Mouse (Mus musculus) hindbrain, postnatal 0 days (tissue): Measurements from ENCODE around the gene Gtf2h3. TPM values are rescaled to one million over a fixed set of nuclear protein-coding genes. Genes with fewer than 3 reads are reported as not detected.
"Not testable (repeated sequence)": the region's sequence is repeated elsewhere in the genome, so short reads cannot be mapped to it uniquely, and the experiment has no call there.

ENCODE experiments used
- ATAC-seq: fragments of 200-750 bp; cut with Nextera tagmentation; 2 replicates; pipeline ENCODE4 v1.8.0; 2017; ENCODE audit warnings: mild to moderate bottlenecking, moderate TSS enrichment, moderate library complexity
- DNase-seq: peaks from one replicate; pipeline ENCODE4 v3.0.0-alpha.2; 2015; ENCODE audit warnings: low spot score
- H3K27ac ChIP-seq: fragments of 300-500 bp; sonication (generic); 2 replicates; pipeline ENCODE4 v1.5.1; 2014; ENCODE audit warnings: mild to moderate bottlenecking
- H3K27me3 ChIP-seq: fragments of 300-500 bp; sonication (generic); 2 replicates; pipeline ENCODE4 v1.6.1; 2014; ENCODE audit warnings: low read length, mixed read lengths; ENCODE audit not compliant: insufficient read depth
- H3K36me3 ChIP-seq: fragments of 300-500 bp; sonication (generic); 2 replicates; pipeline ENCODE4 v1.6.1; 2014; ENCODE audit warnings: low read length, mixed read lengths; ENCODE audit not compliant: insufficient read depth
- H3K4me1 ChIP-seq: fragments of 300-500 bp; sonication (generic); 2 replicates; pipeline ENCODE4 v1.6.1; 2014; ENCODE audit warnings: antibody characterized with exemption, low read length, mixed read lengths; ENCODE audit not compliant: insufficient read depth
- H3K4me2 ChIP-seq: fragments of 300-500 bp; sonication (generic); 2 replicates; pipeline ENCODE4 v1.6.1; 2014; ENCODE audit warnings: low read depth, mild to moderate bottlenecking, low read length, moderate library complexity, mixed read lengths
- H3K4me3 ChIP-seq: fragments of 300-500 bp; sonication (generic); 2 replicates; pipeline ENCODE4 v1.5.1; 2014; ENCODE audit warnings: low read length
- H3K9ac ChIP-seq: fragments of 300-500 bp; sonication (generic); replicated peaks from 2 replicates; pipeline ENCODE4 v1.6.1; 2014; ENCODE audit warnings: mild to moderate bottlenecking, low read length, moderate library complexity, mixed read lengths
- H3K9me3 ChIP-seq: fragments of 300-500 bp; sonication (generic); 2 replicates; pipeline ENCODE4 v1.6.1; 2016; ENCODE audit warnings: low read length, mixed read lengths
- CTCF ChIP-seq: IDR thresholded peaks from 2 replicates; pipeline ENCODE4 v1.5.1; 2016; ENCODE audit warnings: antibody characterized with exemption, control low read depth, low read depth
- WGBS: fragments of 180-500 bp; shearing (Covaris S2); extraction: QIAGEN DNeasy Blood & Tissue Kit; methylation state at CpG from one replicate; pipeline ENCODE4 v1.1.7; 2014; 5-methylcytosine and 5-hydroxymethylcytosine counted together
- polyA plus RNA-seq: library from polyadenylated mRNA; unstranded; fragments of >200 nt; fragmentation: Nextera tagmentation; extraction: Ambion mirVana; gene quantifications from 2 replicates; pipeline ENCODE4 v1.2.1, GENCODE M21; 2015
- total RNA-seq: library from RNA; depleted of rRNA; stranded (reverse); fragments of >200 nt; gene quantifications from 2 replicates; pipeline ENCODE4 v1.2.3, GENCODE M21; 2014

The Gtf2h3 gene
- total and polyA plus RNA-seq, 2 experiments from 2014 or later = 26.7 to 27.5 TPM

DNA sequence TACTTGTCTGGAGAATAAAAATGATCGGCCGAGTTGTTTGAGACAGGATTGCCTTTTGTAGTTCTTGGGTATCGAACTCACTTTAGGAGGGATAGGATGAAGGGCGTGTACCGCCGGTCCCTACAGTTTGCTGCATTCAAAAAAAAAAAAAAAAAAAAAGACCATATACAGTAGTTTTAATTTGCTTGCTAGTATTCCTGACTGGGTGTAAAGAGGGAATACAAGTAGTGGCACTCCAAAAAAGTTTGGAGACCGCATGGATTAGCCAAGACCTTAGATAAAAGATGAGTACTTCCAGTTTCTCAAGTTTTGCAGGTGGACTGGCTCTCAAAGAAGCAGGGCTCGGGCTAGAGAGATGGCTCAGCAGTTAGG lies 37.4 kb upstream of the Gtf2h3 start:
- WGBS = 16% methylated on average over 8 of the region's 8 CpGs
- H3K4me3 ChIP-seq = peak overlapping the region; percentile 63
- H3K27ac ChIP-seq = no peak overlapping the region; the same call in 1 of the 2 replicates
- H3K27me3 ChIP-seq = no peaks in the 10 kb centered on the region
- peak overlapping the region; percentile 66 for H3K9ac ChIP-seq
- H3K9me3 ChIP-seq = no peaks in the 10 kb centered on the region
- ATAC-seq (no peak), DNase-seq (no peak)
- peaks cover 20% of the 10 kb centered on the region for H3K36me3 ChIP-seq
- TF ChIP-seq CTCF = no peak
- no peaks in the 10 kb centered on the region; the same call in 1 of the 2 replicates for H3K4me1 ChIP-seq
- H3K4me2 ChIP-seq = peak overlapping the region; percentile 68

GRCm38 (mm10) chr5:124550737-124551136 lies 28.2 kb upstream of the Gtf2h3 start:
- 84% methylated on average over 4 of the region's 4 CpGs for WGBS
- H3K4me3 ChIP-seq, H3K9ac ChIP-seq, H3K27ac ChIP-seq, ATAC-seq, H3K9me3 ChIP-seq, H3K4me2 ChIP-seq, H3K4me1 ChIP-seq, H3K27me3 ChIP-seq, DNase-seq: not testable (repeated sequence)
- peaks cover 43% of the 10 kb centered on the region for H3K36me3 ChIP-seq

- not testable (repeated sequence) for H3K4me1 ChIP-seq, H3K9me3 ChIP-seq, DNase-seq, H3K9ac ChIP-seq, ATAC-seq, H3K27me3 ChIP-seq
- Histone ChIP-seq H3K27ac (peak overlapping the region; percentile 80; the same call in 1 of the 2 replicates), H3K4me2 (peak overlapping the region; percentile 74), H3K36me3 (peaks cover 40% of the 10 kb centered on the region), H3K4me3 (peak overlapping the region; percentile 60; the same call in 1 of the 2 replicates)
- TF ChIP-seq CTCF = peak; percentile 40
- 30% methylated on average over 5 of the region's 5 CpGs for WGBS
Measured at GRCm38 (mm10) chr5:124551349-124552093, 27.4 kb upstream of the Gtf2h3 start.

DNA sequence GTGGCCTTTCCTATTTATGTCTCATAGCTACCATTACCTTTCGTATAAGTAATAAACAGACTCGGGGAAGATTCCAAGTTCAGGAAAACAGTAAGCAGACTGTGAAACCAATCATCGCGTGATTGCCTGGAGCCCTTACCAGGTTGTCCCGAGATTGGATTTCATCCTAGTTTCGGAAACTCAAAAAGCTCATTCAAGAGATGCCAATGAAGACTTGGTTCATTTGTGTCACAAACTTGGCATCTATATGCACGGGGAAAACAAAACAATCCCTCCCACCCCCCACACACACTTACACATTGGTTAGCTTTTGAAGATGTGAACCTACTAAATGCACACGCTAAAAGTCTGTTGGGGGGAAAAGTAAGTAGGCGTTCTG lies 26.9 kb upstream of the Gtf2h3 start:
- Histone ChIP-seq H3K27ac (peak overlapping the region; percentile 80), H3K27me3 (no peaks in the 10 kb centered on the region), H3K4me3 (peak overlapping the region; percentile 60), H3K36me3 (peaks cover 41% of the 10 kb centered on the region), H3K9me3 (no peaks in the 10 kb centered on the region), H3K9ac (peak overlapping the region; percentile 64), H3K4me1 (peaks cover 5% of the 10 kb centered on the region; the same call in 1 of the 2 replicates), H3K4me2 (peak overlapping the region; percentile 74)
- no peak for TF ChIP-seq CTCF
- no peak; the same call in 1 of the 2 replicates for ATAC-seq
- DNase-seq = peak; percentile 34
- WGBS = 9% methylated on average over 9 of the region's 9 CpGs

DNA sequence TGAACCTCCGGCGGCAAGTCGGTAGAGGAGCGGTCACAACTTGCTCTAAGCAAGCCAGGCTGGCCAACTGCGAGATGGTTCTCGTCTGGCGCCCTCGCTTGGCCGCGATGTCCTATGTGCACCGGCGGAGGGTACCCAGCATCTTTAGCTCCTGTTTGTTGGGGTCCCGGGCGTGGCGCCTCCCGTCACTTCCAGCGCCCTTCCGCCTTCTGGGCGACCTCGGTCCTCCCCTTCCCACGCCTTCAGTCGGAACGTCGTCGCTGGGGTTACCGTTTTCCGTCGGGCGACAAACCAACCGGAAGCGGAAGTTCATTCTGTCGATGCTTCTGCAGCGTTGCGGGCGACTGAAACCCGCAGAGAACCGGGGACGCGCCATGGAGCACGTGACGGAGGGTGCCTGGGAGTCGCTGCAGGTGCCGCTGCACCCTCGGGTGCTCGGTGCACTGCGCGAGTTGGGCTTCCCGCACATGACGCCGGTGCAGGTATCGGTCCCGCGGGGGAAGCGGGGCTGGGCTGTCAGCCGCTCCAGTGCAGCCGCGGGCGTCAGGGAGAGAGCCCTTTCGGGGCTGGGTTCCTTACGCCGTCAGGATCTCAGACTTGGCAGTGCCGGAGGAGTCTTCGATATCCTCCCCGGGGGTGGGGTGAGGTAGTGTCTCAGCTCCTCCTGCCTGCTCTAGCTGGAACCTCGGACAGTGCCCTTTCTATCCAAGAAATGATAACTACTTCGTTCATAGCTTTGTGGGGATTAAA lies 26.2 kb upstream of the Gtf2h3 start, which contains the start of gene Ddx55:
Gene Ddx55, plus strand, starts transcription at position 307 of the 750 bp plus-strand sequence.
- H3K36me3 ChIP-seq = peaks cover 41% of the 10 kb centered on the region

DNA sequence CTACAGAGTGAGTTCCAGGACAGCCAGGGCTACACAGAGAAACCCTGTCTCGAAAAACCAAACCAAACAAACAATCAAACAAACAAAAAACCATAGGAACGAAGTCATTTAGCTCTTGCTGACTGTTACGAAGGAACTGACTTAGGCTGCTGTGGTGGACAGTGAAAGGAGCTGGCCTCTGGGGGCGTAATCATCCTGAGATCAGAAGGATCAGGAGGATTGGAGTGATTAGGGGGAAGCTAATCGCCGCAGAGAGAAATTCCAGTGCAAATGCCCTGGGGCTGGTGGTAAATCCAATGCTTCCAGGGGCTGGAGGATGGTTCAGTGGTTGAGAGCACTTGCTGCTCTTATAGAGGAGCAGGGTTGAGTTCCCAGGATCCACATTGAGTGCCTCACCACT lies 25.3 kb upstream of the Gtf2h3 start:
- no peak for TF ChIP-seq CTCF
- ATAC-seq = no peak
- WGBS = 75% methylated on average over 6 of the region's 6 CpGs

More for the DNA sequence above, 26.2 kb upstream of the Gtf2h3 start, which contains the start of gene Ddx55:
- Histone ChIP-seq H3K9ac (peak within 1 kb of the TSS; percentile 64), H3K4me2 (peak within 1 kb of the TSS; percentile 74), H3K9me3 (no peaks in the 10 kb centered on the region), H3K27me3 (no peaks in the 10 kb centered on the region), H3K27ac (peak within 1 kb of the TSS; percentile 80), H3K4me1 (peaks cover 5% of the 10 kb centered on the region; the same call in 1 of the 2 replicates), H3K4me3 (peak within 1 kb of the TSS; percentile 60)
- WGBS = under 1% methylated on average over 66 of the region's 66 CpGs
- DNase-seq (peak; percentile 95), ATAC-seq (peak; percentile 93)
- TF ChIP-seq CTCF = peak; percentile 57

More for the DNA sequence above, 25.3 kb upstream of the Gtf2h3 start:
- Histone ChIP-seq H3K27me3 (no peaks in the 10 kb centered on the region), H3K4me2 (peak overlapping the region; percentile 74), H3K9ac (peak overlapping the region; percentile 64; the same call in 1 of the 2 replicates), H3K36me3 (peaks cover 42% of the 10 kb centered on the region), H3K9me3 (no peaks in the 10 kb centered on the region), H3K4me3 (peak overlapping the region; percentile 60), H3K4me1 (peaks cover 5% of the 10 kb centered on the region; the same call in 1 of the 2 replicates), H3K27ac (no peak overlapping the region)
- DNase-seq = no peak
